Mouse (Mus musculus) B cell, adult (primary cell): ENCODE results near the gene Olfr1469. TPM values are rescaled to one million over a fixed set of nuclear protein-coding genes. Genes with fewer than 3 reads are reported as not detected.

Source experiments
- total RNA-seq: library from RNA; stranded (reverse); gene quantifications from 4 replicates; pipeline ENCODE4 v1.2.4, GENCODE M21; 2023; ENCODE audit not compliant: inconsistent age

Gene Olfr1469
- not detected in 4 replicates for total RNA-seq

DNA sequence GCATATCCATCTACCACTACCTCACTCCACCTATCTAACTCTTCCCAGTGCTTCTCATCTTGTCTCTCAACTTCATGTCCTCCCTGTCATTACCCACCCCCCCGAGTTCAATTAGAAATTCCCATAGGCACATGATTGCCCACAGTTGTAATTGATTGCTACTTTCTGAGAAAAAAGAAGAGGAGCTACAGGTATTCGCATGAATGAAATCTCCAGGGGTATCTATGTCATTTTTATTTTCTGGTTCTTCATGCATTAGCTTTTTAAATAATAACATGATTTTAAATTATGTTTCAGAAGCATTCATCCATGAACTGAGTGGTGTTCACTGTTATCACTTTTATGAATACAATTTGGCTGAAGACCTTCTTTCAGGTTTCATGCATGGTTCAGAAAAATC, at the start of gene Olfr1469:
Gene Olfr1469, plus strand, starts transcription at position 301 of the 400 bp plus-strand sequence.

DNA sequence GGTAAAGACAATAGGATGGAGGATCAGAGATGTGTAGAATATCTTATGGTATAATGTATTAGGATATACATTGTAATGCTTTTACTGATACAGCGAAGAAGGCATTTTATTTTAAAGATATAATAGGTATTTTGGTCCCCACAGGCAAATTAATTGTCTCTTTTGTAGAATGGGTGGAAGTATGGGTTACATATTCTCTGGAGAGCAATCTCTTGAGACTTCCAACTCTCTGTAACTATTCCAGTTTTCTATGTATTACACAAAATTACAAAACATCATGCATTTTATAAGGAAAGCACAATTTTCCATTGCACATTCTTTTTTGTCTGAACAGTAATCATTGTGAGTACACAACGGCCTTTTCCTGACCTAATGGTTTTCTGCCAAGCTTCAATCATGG, 45.7 kb upstream of the Olfr1469 start, which contains the start of gene Olfr1467:
Gene Olfr1467, plus strand, starts transcription at position 301 of the 400 bp plus-strand sequence.

GRCm38 (mm10) chr19:13443109-13443508, 35.5 kb downstream of the Olfr1469 start, which contains the start of gene Olfr1471:
Gene Olfr1471 (plus strand): TSS chr19:13443409.

DNA sequence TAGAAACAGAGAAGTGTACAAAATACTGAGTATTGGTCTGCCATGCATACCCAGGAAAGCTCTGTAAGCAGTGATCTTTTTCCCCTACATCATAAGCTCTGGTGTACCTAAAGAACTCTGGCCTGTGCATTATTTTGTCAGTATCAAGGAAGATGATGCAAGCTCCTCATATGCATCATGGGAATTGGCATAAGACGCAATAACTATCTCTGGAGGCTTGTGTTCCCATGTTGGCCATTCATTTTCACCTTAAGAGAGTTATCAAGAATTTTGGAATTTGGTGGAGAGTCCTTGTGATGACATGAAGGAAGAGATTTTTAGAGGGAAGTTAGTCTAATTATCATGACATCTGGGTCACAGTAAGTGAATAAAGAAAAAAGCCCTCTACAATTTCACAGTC, 48.3 kb downstream of the Olfr1469 start, which contains the start of gene Olfr1472:
Gene Olfr1472, minus strand, starts transcription at position 101 of the 400 bp plus-strand sequence.

Other genes with a start within 250 kb of the Olfr1469 start
- gene Olfr1461, start 244.8 kb upstream of the Olfr1469 start, total RNA-seq, result not detected in 4 replicates
- not detected in 4 replicates for gene Olfr1462, start 222.1 kb upstream of the Olfr1469 start, total RNA-seq
- gene Olfr1463, start 176.5 kb upstream of the Olfr1469 start, total RNA-seq, result not detected in 4 replicates
- gene Olfr1465, start 92.3 kb upstream of the Olfr1469 start, total RNA-seq, result not detected in 4 replicates
- gene Olfr1466, start 69.0 kb upstream of the Olfr1469 start, total RNA-seq, result not detected in 4 replicates
- not detected in 4 replicates for gene Olfr1467, start 45.6 kb upstream of the Olfr1469 start, total RNA-seq
- not detected in 4 replicates for gene Olfr1471, start 35.6 kb downstream of the Olfr1469 start, total RNA-seq
- not detected in 4 replicates for gene Olfr1472, start 48.2 kb downstream of the Olfr1469 start, total RNA-seq
- gene Olfr1474, start 61.7 kb downstream of the Olfr1469 start, total RNA-seq, result not detected in 4 replicates
- gene Olfr1475, start 72.3 kb downstream of the Olfr1469 start, total RNA-seq, result not detected in 4 replicates
- not detected in 4 replicates for gene Olfr1477, start 92.7 kb downstream of the Olfr1469 start, total RNA-seq
- gene Olfr1480, start 120.1 kb downstream of the Olfr1469 start, total RNA-seq, result not detected in 4 replicates
- gene Olfr1484, start 175.7 kb downstream of the Olfr1469 start, total RNA-seq, result not detected in 4 replicates
- not detected in 4 replicates for gene Olfr1487, start 209.5 kb downstream of the Olfr1469 start, total RNA-seq
- not detected in 4 replicates for gene Olfr1489, start 223.8 kb downstream of the Olfr1469 start, total RNA-seq
- gene Olfr1490, start 243.2 kb downstream of the Olfr1469 start, total RNA-seq, result not detected in 4 replicates